Mouse (Mus musculus): ENCODE data around the gene B230307C23Rik.
"Not testable (repeated sequence)": the region's sequence is repeated elsewhere in the genome, so short reads cannot be mapped to it uniquely, and the experiment has no call there.

B230307C23Rik gene

GRCm38 (mm10) chr16:97996616-97997382, at the start of gene B230307C23Rik:
B230307C23Rik (plus strand) TSS chr16:97997315.
- peak; percentile 81 for DNase-seq (ENCODE audit: low spot score)

- DNase-seq (ENCODE audit: low spot score) = no peak
Measured at GRCm38 (mm10) chr16:97948836-97949235, 48.3 kb upstream of the B230307C23Rik start.

GRCm38 (mm10) chr16:97950061-97950460, 47.1 kb upstream of the B230307C23Rik start:
- no peak for DNase-seq (ENCODE audit: low spot score)

GRCm38 (mm10) chr16:97952371-97952770, 44.7 kb upstream of the B230307C23Rik start:
- DNase-seq (ENCODE audit: low spot score) = no peak

GRCm38 (mm10) chr16:97952801-97953200, 44.3 kb upstream of the B230307C23Rik start:
- no peak for DNase-seq (ENCODE audit: low spot score)

- DNase-seq (ENCODE audit: low spot score) = no peak
Measured at GRCm38 (mm10) chr16:97953300-97953699, 43.8 kb upstream of the B230307C23Rik start.

GRCm38 (mm10) chr16:97956011-97956410, 41.1 kb upstream of the B230307C23Rik start:
- DNase-seq (ENCODE audit: low spot score) = no peak

GRCm38 (mm10) chr16:97957626-97958025, 39.5 kb upstream of the B230307C23Rik start:
- DNase-seq (ENCODE audit: low spot score) = no peak

- no peak for DNase-seq (ENCODE audit: low spot score)
Measured at GRCm38 (mm10) chr16:97958401-97958973, 38.6 kb upstream of the B230307C23Rik start.

GRCm38 (mm10) chr16:97960348-97960747, 36.8 kb upstream of the B230307C23Rik start:
- DNase-seq (ENCODE audit: low spot score) = no peak

- no peak for DNase-seq (ENCODE audit: low spot score)
Measured at GRCm38 (mm10) chr16:97961381-97962150, 35.5 kb upstream of the B230307C23Rik start.

- peak; percentile 89 for DNase-seq (ENCODE audit: low spot score)
Measured at GRCm38 (mm10) chr16:97962151-97962948, 34.8 kb upstream of the B230307C23Rik start, which contains the start of the genes C2cd2 and Zbtb21. C2cd2 (minus strand) TSS chr16:97962598. Zbtb21 (minus strand) TSS chr16:97962622.

- DNase-seq (ENCODE audit: low spot score) = no peak
Measured at GRCm38 (mm10) chr16:97963956-97964540, 33.1 kb upstream of the B230307C23Rik start.

- DNase-seq (ENCODE audit: low spot score) = no peak
Measured at GRCm38 (mm10) chr16:97977277-97977676, 19.8 kb upstream of the B230307C23Rik start.

GRCm38 (mm10) chr16:97977722-97978121, 19.4 kb upstream of the B230307C23Rik start:
- no peak for DNase-seq (ENCODE audit: low spot score)

- DNase-seq (ENCODE audit: low spot score) = no peak
Measured at GRCm38 (mm10) chr16:97981362-97981761, 15.8 kb upstream of the B230307C23Rik start.

- no peak for DNase-seq (ENCODE audit: low spot score)
Measured at GRCm38 (mm10) chr16:97984589-97984988, 12.5 kb upstream of the B230307C23Rik start.

GRCm38 (mm10) chr16:97991517-97991916, 5.6 kb upstream of the B230307C23Rik start:
- DNase-seq (ENCODE audit: low spot score) = no peak

GRCm38 (mm10) chr16:97992477-97992876, 4.6 kb upstream of the B230307C23Rik start:
- not testable (repeated sequence) for DNase-seq (ENCODE audit: low spot score)

GRCm38 (mm10) chr16:97995849-97996615, 1.1 kb upstream of the B230307C23Rik start:
- DNase-seq (ENCODE audit: low spot score) = no peak

GRCm38 (mm10) chr16:97997383-97997731, 242 bp downstream of the B230307C23Rik start:
- DNase-seq (ENCODE audit: low spot score) = not testable (repeated sequence)

All from spleen, adult 12 weeks (tissue).